Mouse (Mus musculus) testis, adult 2 months (tissue): ENCODE measurements around the gene Plpp1.

Source experiments
- CTCF ChIP-seq: fragments of 200-500 bp; IDR thresholded peaks from 2 replicates; pipeline ENCODE4 v1.5.1; 2012; ENCODE audit warnings: low read depth, mild to moderate bottlenecking, inconsistent platforms, low read length, moderate library complexity; ENCODE audit not compliant: control insufficient read depth, insufficient read depth, insufficient replicate concordance
- POLR2A ChIP-seq: fragments of 200-500 bp; IDR thresholded peaks from 2 replicates; pipeline ENCODE4 v1.6.1; 2012; ENCODE audit warnings: low read depth, mild to moderate bottlenecking, inconsistent platforms, low read length, moderate library complexity; ENCODE audit not compliant: control insufficient read depth

DNA sequence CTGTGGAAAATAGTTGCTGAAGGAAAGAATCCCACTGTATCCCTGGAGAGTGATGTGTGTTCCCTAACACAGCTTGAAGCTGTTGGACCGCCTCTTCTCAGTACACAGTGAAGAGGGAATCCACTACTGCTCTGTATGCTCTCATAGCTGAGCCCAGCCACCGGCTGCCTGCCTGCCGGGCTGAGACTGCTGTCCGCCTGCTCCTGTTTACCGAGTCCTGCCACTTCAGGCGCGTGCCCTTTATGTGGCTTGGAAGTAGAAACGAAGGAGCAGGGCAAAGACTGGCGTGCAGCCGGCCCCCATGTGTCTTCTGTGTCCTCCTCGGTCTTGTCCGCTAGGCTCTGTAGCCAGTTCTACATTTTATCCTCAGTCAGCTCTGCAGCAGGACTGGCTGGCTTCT is 34.5 kb downstream of the Plpp1 start:
- no peak for TF ChIP-seq CTCF
- TF ChIP-seq POLR2A: no peak
